Mouse (Mus musculus) adrenal gland, adult 18-20 months (tissue): ENCODE measurements at regions not wholly inside any gene's neighbourhood (a gene's known extent, or its start where the extent isn't known, plus 50 kb on each side); places are given as distances from the start of the nearest gene placed in this dataset.

Experiments used
- DNase-seq, 2 experiments: peaks; one replicate each; pipeline ENCODE4 v3.0.0; 2021 to 2022; ENCODE audit warnings: low spot score in 2 of 2

DNA sequence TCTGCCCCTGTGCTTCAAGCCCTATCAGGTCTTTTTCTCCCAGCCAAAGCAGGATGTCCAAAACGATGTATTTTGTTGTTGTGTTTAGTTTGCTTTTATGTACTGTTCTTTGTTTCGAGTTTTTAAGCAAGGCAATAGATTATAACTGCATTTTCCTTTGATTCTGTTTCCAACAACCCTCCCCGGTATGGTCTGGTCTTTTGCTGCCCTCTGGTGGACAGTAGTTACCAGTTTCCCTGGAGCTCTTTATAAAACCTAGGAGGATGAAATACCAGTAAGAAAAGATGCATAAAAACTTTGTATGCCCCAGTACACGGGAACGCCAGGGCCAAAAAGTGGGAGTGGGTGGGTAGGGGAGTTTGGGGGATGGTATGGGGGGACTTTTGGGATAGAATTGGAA is 73.9 kb upstream of the Itm2a start:
- DNase-seq = peak; percentile 3 to 19

DNA sequence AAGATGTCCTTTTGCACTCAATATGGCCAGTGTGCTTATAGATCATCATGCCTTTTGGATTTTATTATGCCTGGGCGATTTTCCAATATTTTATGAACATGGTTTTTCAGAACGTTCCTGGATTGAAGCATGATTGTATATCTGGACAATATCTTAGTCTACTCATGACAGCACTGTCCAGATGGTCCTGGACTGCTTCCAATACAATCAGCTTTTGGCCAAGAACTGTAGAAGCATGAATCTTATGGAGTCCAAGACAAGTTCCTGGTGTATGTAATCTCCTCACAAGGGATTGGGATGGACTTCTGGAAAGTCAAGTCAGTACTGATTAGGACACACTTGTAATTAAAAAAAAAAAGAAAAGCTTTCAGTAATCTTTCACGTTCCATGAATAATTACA is 66.1 kb upstream of the Itm2a start:
- no peak for DNase-seq
